Mouse (Mus musculus): Measurements from ENCODE around the gene Cpsf4.
"Not testable (repeated sequence)": the region's sequence is repeated elsewhere in the genome, so short reads cannot be mapped to it uniquely, and the experiment has no call there.

Gene Cpsf4

GRCm38 (mm10) chr5:145222840-145223239 is 55.8 kb downstream of the Cpsf4 start:
- DNase-seq (ENCODE audit: low read depth, low spot score) = no peak

- DNase-seq (ENCODE audit: low read depth, low spot score) = no peak
These were observed 56.4 kb downstream of the Cpsf4 start for GRCm38 (mm10) chr5:145223395-145223794.

- DNase-seq (ENCODE audit: low read depth, low spot score) = no peak
These were observed 59.4 kb downstream of the Cpsf4 start for GRCm38 (mm10) chr5:145226453-145226852.

- not testable (repeated sequence) for DNase-seq (ENCODE audit: low read depth, low spot score)
These were observed 62.3 kb downstream of the Cpsf4 start for GRCm38 (mm10) chr5:145229283-145229682.

- no peak for DNase-seq (ENCODE audit: low read depth, low spot score)
These were observed 63.6 kb downstream of the Cpsf4 start for GRCm38 (mm10) chr5:145230641-145231040.

GRCm38 (mm10) chr5:145231367-145231871 is 64.4 kb downstream of the Cpsf4 start, which contains the start of gene Zfp655:
Gene Zfp655 (plus strand): TSS chr5:145231715.
- DNase-seq (ENCODE audit: low read depth, low spot score) = peak; percentile 98
